Mouse (Mus musculus) lung, postnatal 0 days (tissue): ENCODE data around the gene Grin2b. TPM values are rescaled to one million over a fixed set of nuclear protein-coding genes. Genes with fewer than 3 reads are reported as not detected.
A peak's percentile ranks its signal among the peaks of the same experiment; 100 is the strongest.

Source experiments
- ATAC-seq: fragments of 200-750 bp; cut with Nextera tagmentation; 2 replicates; pipeline ENCODE4 v1.8.0; 2017; ENCODE audit warnings: moderate library complexity
- DNase-seq: peaks from one replicate; pipeline ENCODE4 v3.0.0-alpha.2; 2016; ENCODE audit warnings: low spot score
- H3K27ac ChIP-seq: fragments of 300-500 bp; sonication (generic); 2 replicates; pipeline ENCODE4 v1.5.1; 2014; ENCODE audit warnings: antibody characterized with exemption, mild to moderate bottlenecking, low read length, mixed read lengths
- H3K27me3 ChIP-seq: fragments of 300-500 bp; sonication (generic); replicated peaks from 2 replicates; pipeline ENCODE4 v1.6.1; 2014; ENCODE audit warnings: low read length, mixed read lengths; ENCODE audit not compliant: insufficient read depth
- H3K36me3 ChIP-seq: fragments of 300-500 bp; sonication (generic); 2 replicates; pipeline ENCODE4 v1.6.1; 2014; ENCODE audit warnings: low read length, mixed read lengths; ENCODE audit not compliant: insufficient read depth
- H3K4me1 ChIP-seq: fragments of 300-500 bp; sonication (generic); 2 replicates; pipeline ENCODE4 v1.6.1; 2014; ENCODE audit warnings: antibody characterized with exemption, low read depth, low read length, mixed read lengths; ENCODE audit not compliant: insufficient read depth
- H3K4me2 ChIP-seq: fragments of 300-500 bp; sonication (generic); replicated peaks from 2 replicates; pipeline ENCODE4 v1.6.1; 2014; ENCODE audit warnings: low read depth, mild to moderate bottlenecking, low read length, moderate library complexity, mixed read lengths
- H3K4me3 ChIP-seq: fragments of 300-500 bp; sonication (generic); 2 replicates; pipeline ENCODE4 v1.5.1; 2014; ENCODE audit warnings: low read depth, low read length
- H3K9ac ChIP-seq: fragments of 300-500 bp; sonication (generic); replicated peaks from 2 replicates; pipeline ENCODE4 v1.6.1; 2014; ENCODE audit warnings: low read depth, mild to moderate bottlenecking
- H3K9me3 ChIP-seq: fragments of 300-500 bp; sonication (generic); 2 replicates; pipeline ENCODE4 v1.6.1; 2016; ENCODE audit warnings: low read length, mixed read lengths
- CTCF ChIP-seq: IDR thresholded peaks from 2 replicates; pipeline ENCODE4 v1.5.1; 2016; ENCODE audit warnings: antibody characterized with exemption, mild to moderate bottlenecking
- EP300 ChIP-seq: IDR thresholded peaks from 2 replicates; pipeline ENCODE4 v1.6.1; 2016; ENCODE audit warnings: antibody characterized with exemption, mild to moderate bottlenecking, control low read depth
- WGBS: fragments of 180-500 bp; shearing (Covaris S2); extraction: QIAGEN DNeasy Blood & Tissue Kit; methylation state at CpG from one replicate; pipeline ENCODE4 v1.1.7; 2014; 5-methylcytosine and 5-hydroxymethylcytosine counted together
- polyA plus RNA-seq: library from polyadenylated mRNA; unstranded; fragments of >200 nt; fragmentation: Nextera tagmentation; extraction: Ambion mirVana; gene quantifications from 2 replicates; pipeline ENCODE4 v1.2.1, GENCODE M21; 2015

Grin2b gene
- polyA plus RNA-seq, 1 experiment from 2014 or later, result 0.50 TPM

GRCm38 (mm10) chr6:135843755-135844154 lies 329.6 kb downstream of the Grin2b start:
- H3K4me3 ChIP-seq, result no peak overlapping the region
- no peaks in the 10 kb centered on the region for H3K9me3 ChIP-seq
- H3K4me1 ChIP-seq, result no peaks in the 10 kb centered on the region
- no peaks in the 10 kb centered on the region for H3K36me3 ChIP-seq
- DNase-seq, result peak; percentile 23
- H3K4me2 ChIP-seq, result no peak overlapping the region
- TF ChIP-seq CTCF (no peak), EP300 (no peak)
- ATAC-seq, result peak; percentile 43; the same call in 1 of the 2 replicates
- WGBS, result 61% methylated on average over 3 of the region's 3 CpGs
- no peaks in the 10 kb centered on the region for H3K27me3 ChIP-seq
- H3K27ac ChIP-seq, result no peak overlapping the region
- no peak overlapping the region for H3K9ac ChIP-seq

- no peak for TF ChIP-seq CTCF
- no peak for TF ChIP-seq EP300
- DNase-seq, result no peak
- Histone ChIP-seq H3K27ac (no peak overlapping the region), H3K27me3 (no peaks in the 10 kb centered on the region), H3K9ac (no peak overlapping the region), H3K9me3 (no peaks in the 10 kb centered on the region), H3K4me3 (no peak overlapping the region), H3K36me3 (no peaks in the 10 kb centered on the region), H3K4me2 (no peak overlapping the region), H3K4me1 (no peaks in the 10 kb centered on the region)
- ATAC-seq, result no peak
- 69% methylated on average over 4 of the region's 4 CpGs for WGBS
Observed at GRCm38 (mm10) chr6:135836353-135836752, 337.0 kb downstream of the Grin2b start.

DNA sequence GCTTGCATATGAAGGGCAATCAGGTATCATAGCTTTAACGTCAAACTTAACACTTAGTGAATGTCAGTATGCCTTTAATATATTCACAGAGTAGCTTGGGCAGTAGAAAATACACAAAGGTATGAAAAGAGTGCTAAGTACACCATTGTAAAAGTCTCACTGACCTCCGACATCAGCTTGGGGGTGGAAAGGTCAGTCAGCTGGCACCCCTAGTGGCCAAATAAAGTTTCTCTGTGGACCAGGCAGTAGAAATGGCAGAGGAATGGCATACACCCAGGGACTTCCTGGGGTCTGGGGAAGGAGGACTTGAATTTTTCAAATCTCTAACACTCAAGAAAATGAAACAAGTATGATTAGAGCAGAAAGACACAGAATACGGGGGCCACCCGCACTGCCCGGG lies 339.8 kb downstream of the Grin2b start:
- ATAC-seq (no peak), DNase-seq (no peak)
- TF ChIP-seq CTCF (peak; percentile 60), EP300 (no peak)
- H3K27me3 ChIP-seq, result no peaks in the 10 kb centered on the region
- H3K4me3 ChIP-seq, result no peak overlapping the region
- 54% methylated on average over 5 of the region's 5 CpGs for WGBS
- no peaks in the 10 kb centered on the region for H3K4me1 ChIP-seq
- no peak overlapping the region for H3K9ac ChIP-seq
- no peaks in the 10 kb centered on the region for H3K36me3 ChIP-seq
- H3K27ac ChIP-seq, result no peak overlapping the region
- H3K9me3 ChIP-seq, result no peaks in the 10 kb centered on the region
- no peak overlapping the region for H3K4me2 ChIP-seq

- Histone ChIP-seq H3K36me3 (no peaks in the 10 kb centered on the region), H3K4me1 (no peaks in the 10 kb centered on the region), H3K27me3 (no peaks in the 10 kb centered on the region), H3K27ac (no peak overlapping the region), H3K9me3 (no peaks in the 10 kb centered on the region), H3K4me2 (no peak overlapping the region), H3K9ac (no peak overlapping the region), H3K4me3 (no peak overlapping the region)
- ATAC-seq (no peak), DNase-seq (no peak)
- no peak for TF ChIP-seq EP300
- TF ChIP-seq CTCF, result no peak
- WGBS, result 89% methylated on average over 3 of the region's 3 CpGs
Observed at GRCm38 (mm10) chr6:135832041-135832440, 341.3 kb downstream of the Grin2b start.

DNA sequence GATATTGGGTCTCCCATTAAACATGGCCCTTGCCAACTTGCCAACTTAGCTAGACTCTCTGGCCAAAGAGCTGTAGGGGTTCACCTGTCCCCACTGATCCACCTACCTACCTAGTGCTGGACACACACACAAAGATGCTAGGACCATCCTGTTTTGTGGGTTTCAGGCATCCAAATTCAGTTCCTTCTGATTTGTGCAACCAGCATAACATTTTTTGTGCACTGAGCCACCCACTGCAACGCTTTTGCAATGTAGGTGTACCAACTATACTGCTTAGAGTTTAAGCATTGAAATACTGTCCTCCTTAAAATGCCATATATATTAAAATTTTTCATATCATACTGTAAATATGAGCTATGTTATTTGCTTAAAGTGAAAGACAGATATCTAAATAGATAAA lies 342.3 kb downstream of the Grin2b start:
- no peak for TF ChIP-seq CTCF
- TF ChIP-seq EP300, result no peak
- H3K36me3 ChIP-seq, result no peaks in the 10 kb centered on the region
- no peak for ATAC-seq
- no peak overlapping the region for H3K4me3 ChIP-seq
- WGBS, result 92% methylated on average over 1 of the region's 1 CpGs
- no peak overlapping the region for H3K27ac ChIP-seq
- H3K4me1 ChIP-seq, result no peaks in the 10 kb centered on the region
- no peaks in the 10 kb centered on the region for H3K9me3 ChIP-seq
- no peak overlapping the region for H3K9ac ChIP-seq
- no peak overlapping the region for H3K4me2 ChIP-seq
- DNase-seq, result no peak
- H3K27me3 ChIP-seq, result no peaks in the 10 kb centered on the region

GRCm38 (mm10) chr6:135829458-135829857 lies 343.9 kb downstream of the Grin2b start:
- no peak for TF ChIP-seq CTCF
- no peak for TF ChIP-seq EP300
- Histone ChIP-seq H3K4me3 (no peak overlapping the region), H3K9me3 (no peaks in the 10 kb centered on the region), H3K9ac (no peak overlapping the region), H3K27ac (no peak overlapping the region), H3K4me2 (no peak overlapping the region), H3K4me1 (no peaks in the 10 kb centered on the region), H3K36me3 (no peaks in the 10 kb centered on the region), H3K27me3 (no peaks in the 10 kb centered on the region)
- DNase-seq (no peak), ATAC-seq (no peak)
- 89% methylated on average over 7 of the region's 7 CpGs for WGBS

- TF ChIP-seq CTCF (no peak), EP300 (no peak)
- WGBS, result 46% methylated on average over 4 of the region's 4 CpGs
- DNase-seq, result no peak
- H3K9me3 ChIP-seq, result no peaks in the 10 kb centered on the region
- H3K27me3 ChIP-seq, result no peaks in the 10 kb centered on the region
- no peaks in the 10 kb centered on the region for H3K36me3 ChIP-seq
- H3K9ac ChIP-seq, result no peak overlapping the region
- no peak overlapping the region for H3K4me2 ChIP-seq
- ATAC-seq, result no peak
- no peak overlapping the region for H3K4me3 ChIP-seq
- no peaks in the 10 kb centered on the region for H3K4me1 ChIP-seq
- no peak overlapping the region for H3K27ac ChIP-seq
Observed at GRCm38 (mm10) chr6:135828976-135829375, 344.3 kb downstream of the Grin2b start.
